Mouse (Mus musculus) megakaryocyte, embryonic 14.5 days (primary cell): ENCODE results near the gene Gimd1.

ENCODE experiments used
- FLI1 ChIP-seq: IDR thresholded peaks from 2 replicates; pipeline ENCODE4 v1.6.1; 2012; ENCODE audit warnings: low read length, inconsistent platforms, mixed read lengths
- GATA1 ChIP-seq: IDR thresholded peaks from 3 replicates; pipeline ENCODE4 v1.6.1; 2012; ENCODE audit warnings: mixed read lengths, low read length, inconsistent platforms, borderline replicate concordance

- TF ChIP-seq GATA1, result no peak
- TF ChIP-seq FLI1, result no peak
Measured at GRCm38 (mm10) chr3:132651776-132652175, 22.2 kb downstream of the Gimd1 start.
